Mouse (Mus musculus): ENCODE results near the gene Hadh.

The Hadh gene

DNA sequence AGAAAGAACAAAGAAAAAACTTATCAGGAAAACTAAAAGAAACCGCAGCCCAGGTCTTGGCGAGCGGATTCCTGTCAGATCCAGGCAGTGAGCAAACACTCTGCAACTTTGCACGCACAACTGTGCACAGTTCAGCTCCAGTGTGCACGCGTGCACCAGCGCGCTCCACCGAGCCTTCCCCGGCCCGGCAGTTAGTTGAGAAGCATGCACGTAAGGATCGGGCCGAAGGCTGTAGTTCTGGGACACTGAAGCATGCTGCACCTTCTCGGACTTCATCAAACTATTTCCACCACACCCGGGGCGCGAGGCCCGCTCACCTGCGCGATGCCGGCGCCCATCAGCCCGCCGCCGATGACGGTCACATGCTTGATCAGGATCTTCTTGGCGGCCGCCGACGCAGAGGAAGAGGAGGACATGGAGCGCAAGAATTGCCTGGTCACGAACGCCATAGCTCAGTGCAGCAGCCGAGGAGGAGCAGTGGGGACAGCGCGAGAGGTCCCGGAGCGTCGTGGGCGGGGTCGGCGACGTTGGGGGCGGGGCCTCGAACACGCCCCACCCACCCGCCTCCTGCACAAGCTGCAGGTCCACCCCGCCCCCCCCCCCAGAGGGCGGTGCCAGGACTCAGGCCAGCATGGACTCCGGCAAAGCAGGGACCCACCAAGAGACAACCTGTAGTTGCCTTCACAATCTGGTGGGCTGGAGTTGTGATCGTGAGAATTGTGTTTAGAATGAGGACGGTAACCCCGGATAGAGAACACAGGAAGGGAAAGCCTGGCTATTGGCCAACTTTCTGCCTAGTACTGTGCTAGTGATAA lies at the start of gene Hadh:
Gene Hadh (minus strand): TSS at position 543 of the 815 bp plus-strand sequence.
- DNase-seq (ENCODE audit: low spot score) = peak; percentile 85

DNA sequence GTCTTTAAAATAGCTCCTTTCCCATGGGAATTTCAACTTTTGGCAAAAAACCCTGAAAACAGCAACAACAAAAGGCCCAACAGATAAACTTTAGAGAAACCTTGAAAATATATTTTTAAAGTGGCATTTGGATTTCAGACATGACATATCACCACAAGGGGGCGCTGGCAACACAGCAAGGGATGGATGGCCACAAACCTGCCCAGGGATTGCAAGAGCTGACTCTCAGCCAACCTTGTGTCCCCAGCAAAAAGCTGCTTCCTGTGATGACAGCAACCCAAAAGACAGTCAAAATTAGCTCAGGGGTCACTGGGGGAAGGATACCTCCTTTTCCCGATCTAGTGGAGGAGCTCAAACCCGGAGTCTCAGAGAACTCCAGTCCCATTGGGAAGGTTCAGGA lies 48.3 kb upstream of the Hadh start:
- peak; percentile 88 for DNase-seq (ENCODE audit: low spot score)

DNA sequence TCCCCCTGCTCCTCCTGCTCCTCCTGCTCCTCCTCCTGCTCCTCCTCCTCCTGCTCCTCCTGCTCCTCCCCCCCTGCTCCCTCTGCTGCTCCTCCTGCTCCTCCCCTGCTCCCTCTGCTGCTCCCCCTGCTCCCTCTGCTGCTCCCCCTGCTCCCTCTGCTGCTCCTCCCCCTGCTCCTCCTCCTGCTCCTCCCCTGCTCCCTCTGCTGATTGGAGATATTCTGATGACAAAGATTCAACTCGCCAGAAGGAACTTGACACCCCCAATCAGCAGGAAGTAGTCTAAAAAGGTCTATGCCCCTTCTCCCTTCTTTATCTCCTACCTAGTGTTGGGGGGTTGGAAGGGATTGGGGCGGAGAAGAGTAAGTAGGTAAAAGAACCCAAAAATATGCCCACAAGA lies 46.3 kb upstream of the Hadh start:
- DNase-seq (ENCODE audit: low spot score) = no peak

DNA sequence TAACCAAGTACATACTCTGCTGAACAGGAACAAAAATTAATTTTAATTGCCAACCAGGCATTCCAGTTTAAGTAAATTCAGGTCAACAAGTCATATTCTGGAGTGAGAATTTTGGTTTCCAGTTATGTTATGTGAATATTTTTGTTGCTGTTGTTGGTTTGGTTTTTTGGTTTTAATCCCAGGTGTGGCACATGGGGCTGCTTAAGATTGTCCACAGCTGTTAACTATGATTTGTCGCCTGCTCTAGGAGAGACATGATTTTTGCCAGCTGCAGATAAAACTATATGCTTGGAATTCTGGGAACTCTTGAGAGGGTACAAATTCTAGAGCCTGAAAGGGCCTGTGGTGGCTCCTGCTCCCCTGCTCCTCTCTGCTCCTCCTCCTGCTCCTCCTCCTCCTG lies 45.2 kb upstream of the Hadh start:
- DNase-seq (ENCODE audit: low spot score) = no peak

- peak; percentile 35 for DNase-seq (ENCODE audit: low spot score)
Observed at GRCm38 (mm10) chr3:131315957-131316510, 44.1 kb upstream of the Hadh start.

- no peak for DNase-seq (ENCODE audit: low spot score)
Observed at GRCm38 (mm10) chr3:131312340-131312739, 40.4 kb upstream of the Hadh start.

DNA sequence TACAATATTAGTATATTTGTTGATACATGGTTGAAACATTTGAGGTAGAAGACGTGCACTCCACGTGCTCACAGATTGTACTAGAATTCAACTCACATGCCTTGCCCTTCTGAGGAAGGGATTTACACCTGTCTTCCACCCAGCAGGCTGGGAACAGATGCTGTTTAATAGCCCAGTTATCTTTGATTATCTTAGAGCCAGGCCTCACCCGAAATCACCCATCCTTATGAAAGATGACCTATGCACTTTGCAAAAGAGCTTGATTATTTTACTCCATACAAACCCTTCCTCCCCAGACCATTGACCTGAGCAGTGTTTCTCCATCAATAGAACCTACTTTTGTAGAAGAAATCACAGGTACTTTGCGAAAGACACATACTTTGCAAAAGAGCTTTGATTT lies 38.7 kb upstream of the Hadh start:
- DNase-seq (ENCODE audit: low spot score) = no peak

- DNase-seq (ENCODE audit: low spot score) = no peak
Observed at GRCm38 (mm10) chr3:131307811-131308210, 35.9 kb upstream of the Hadh start.

- no peak for DNase-seq (ENCODE audit: low spot score)
Observed at GRCm38 (mm10) chr3:131306255-131306654, 34.4 kb upstream of the Hadh start.

- DNase-seq (ENCODE audit: low spot score) = no peak
Observed at GRCm38 (mm10) chr3:131303320-131303714, 31.4 kb upstream of the Hadh start.

DNA sequence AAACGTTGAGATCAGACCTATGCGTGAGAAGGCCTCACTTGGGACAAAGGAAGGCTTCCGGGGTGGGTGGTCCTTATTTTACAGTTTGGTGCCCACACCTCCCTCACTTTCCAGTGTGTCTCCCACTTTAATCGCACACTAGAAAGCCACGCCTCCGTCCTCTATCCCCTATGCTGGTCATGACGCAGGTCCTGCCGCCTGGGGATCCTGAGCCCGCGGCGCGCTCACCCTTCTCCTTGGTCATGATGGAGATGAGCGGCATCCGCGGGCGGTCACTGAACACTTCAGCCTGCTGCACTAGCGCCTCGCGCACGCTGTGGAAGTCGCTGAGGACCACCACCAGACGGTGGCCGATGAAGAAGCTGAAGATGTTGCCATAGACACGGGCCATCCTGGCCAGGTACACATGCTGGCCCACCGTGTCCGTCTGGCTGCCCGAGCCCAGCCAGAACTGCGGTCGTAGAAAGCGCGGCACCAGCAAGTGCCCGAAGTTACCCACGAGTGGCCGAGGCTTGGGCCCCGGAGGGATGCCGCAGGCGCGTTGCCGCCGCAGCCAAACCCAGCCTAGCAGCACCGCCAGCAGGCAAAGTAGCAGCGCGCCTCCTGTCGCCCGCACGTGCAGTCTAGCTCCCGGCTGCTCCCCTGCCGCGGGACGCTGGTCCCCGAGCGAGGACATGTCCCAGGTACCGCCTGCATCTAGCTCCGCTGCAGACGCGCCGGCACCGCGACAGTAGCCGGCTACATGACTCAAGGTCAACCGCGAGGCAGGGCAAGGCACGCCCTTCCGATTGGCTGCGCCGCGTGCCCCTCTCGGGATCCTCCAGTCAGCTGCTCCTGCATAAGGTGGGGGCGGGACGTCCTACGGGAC lies 30.8 kb upstream of the Hadh start, which contains the start of gene Cyp2u1:
Gene Cyp2u1 (minus strand): TSS at position 776 of the 868 bp plus-strand sequence.
- peak; percentile 96 for DNase-seq (ENCODE audit: low spot score)

GRCm38 (mm10) chr3:131299908-131300307 lies 28.0 kb upstream of the Hadh start:
- peak; percentile 82 for DNase-seq (ENCODE audit: low spot score)

DNA sequence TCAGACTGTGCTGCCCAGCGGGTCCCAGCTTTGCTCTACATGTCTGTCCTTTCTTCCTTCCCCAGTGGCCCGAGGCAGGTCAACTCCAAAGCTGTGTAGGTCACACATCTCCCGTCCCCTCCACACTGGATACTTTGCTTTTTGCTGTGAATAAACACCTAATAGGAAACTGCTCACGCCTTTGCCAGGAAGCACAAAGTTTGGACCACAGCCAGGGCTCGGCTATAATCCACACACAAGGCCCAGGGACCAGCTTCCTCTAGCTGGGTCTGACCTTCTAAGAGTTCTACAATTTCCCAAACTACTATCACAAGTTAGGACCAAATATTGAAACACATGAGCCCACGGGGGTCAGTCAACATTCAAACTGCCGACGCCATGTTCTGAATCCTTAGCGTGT lies 27.2 kb upstream of the Hadh start:
- no peak for DNase-seq (ENCODE audit: low spot score)

DNA sequence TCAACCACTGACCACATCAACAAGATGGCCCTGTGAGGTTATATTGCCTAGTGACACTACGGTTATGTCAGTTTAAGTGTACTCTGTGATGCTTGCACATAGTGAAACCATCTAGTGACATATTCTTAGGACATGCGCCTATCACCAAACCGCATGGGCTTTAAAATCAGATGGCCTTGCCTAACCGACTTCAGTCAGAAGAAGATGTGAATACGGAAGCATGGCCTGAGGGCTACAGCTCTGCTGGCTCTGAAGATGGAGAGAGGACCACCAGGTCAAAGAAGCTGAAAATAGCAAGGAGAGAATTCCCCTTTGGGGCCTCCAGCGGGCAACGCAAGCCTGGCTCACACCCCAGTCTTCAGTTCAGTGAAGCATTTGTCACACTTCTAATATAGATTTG lies 25.0 kb upstream of the Hadh start:
- no peak for DNase-seq (ENCODE audit: low spot score)

DNA sequence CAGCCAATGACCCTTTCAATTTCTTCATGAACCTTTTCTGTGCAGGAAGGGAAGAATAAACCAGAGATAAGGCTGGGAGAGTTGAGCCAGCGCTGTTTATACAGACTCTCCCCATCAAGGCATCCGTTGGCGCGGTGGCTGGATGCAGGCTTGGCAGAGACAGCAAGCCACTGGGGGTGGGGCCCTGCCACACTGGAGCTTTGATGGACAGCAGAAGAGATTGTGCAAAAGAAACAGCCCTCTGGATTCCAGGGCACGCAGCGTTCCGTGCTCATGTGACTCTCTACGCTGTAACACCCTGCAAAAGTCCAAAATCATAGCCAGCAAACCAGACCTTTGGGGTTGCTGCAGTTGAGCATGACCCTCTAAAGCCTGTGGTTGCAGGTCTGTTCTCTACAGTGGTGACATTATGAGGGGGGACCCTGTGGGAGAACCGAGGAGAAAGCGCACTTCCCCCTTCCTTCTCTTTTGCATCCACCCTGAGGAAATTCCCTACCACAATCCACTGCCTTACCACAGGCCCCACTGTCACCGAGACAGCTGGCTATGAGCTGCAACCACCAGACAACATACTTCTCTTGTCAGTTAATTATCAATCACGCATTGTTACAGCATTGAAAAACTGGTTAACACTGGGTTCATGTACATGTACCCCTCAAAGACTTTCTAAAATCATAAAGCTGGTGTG lies 23.8 kb upstream of the Hadh start:
- no peak for DNase-seq (ENCODE audit: low spot score)

DNA sequence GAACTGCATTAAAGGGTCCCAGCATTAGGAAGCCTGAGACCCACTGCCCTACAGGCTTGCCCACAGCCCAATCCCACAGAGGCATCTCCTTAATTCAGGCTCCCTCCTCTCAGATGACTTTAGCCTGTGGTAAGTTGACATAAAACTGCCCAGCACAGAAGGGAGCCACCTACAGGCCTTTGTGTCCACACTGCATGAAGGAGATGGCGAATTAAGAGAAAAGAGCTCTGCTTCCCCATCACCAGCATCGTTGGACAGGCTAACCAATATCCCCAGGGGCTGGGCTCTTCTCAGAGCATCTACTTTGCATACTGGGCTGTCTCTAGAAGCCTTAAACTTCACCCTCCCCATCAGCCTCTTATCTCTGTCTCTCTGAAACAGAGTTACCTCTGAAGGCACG lies 22.6 kb upstream of the Hadh start:
- DNase-seq (ENCODE audit: low spot score) = no peak

GRCm38 (mm10) chr3:131292959-131293358 lies 21.1 kb upstream of the Hadh start:
- DNase-seq (ENCODE audit: low spot score) = no peak

DNA sequence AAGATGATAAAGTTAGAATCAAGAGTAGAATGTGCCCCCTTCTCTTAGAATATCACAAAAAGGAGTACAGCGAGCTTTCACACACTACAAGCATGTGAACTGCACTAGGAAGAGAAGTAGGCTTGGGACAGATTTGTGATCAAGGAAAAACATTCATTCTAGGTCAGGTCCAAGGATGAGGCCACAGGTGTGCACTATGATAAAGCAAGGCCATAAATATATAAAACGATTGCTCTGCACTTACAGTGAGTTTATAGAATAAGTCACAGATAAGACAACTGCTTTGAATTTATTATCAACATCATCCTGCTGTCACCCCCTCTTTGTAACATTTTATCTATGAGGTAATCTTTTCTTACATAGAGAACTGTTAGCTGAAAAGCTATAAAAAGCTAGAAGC lies 20.4 kb upstream of the Hadh start:
- DNase-seq (ENCODE audit: low spot score) = no peak

DNA sequence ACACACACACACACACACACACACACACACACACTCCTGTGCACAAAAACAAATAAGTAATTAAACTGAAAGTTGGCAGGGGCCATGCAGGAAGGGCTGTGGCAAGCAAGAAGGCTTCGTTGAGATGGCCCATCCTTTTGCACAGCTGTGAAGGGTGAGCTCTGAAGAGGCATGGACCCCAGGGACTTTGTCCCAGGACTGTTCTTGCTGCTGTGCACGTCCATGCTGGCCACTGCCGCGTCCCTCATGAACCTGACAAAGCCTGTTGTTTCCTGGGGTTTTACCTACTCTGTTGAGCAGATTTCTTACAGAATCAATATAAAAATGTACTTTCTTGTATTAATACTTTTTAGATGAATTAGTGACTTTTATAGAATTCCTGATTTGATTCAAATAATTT lies 20.0 kb upstream of the Hadh start:
- DNase-seq (ENCODE audit: low spot score) = no peak

DNA sequence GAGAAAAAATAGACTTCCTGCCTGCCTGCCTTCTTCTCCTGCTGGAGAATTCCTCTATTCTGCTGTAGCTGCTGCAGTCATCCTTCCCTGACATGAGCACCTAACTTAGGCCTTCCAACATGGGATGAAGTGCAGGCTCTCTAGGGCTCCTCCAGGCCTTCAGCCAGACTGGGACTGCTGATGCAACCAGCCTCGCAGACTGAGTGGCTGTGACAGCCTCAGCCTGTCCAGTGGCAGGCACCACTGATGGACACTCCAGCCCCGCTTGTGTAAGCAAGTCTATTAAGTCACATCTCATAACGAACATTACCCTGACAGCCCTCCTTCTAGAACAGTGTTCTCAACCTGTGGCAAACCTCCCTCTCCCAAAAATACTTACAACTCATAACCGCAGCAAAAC lies 2.2 kb upstream of the Hadh start:
- DNase-seq (ENCODE audit: low spot score) = no peak

DNA sequence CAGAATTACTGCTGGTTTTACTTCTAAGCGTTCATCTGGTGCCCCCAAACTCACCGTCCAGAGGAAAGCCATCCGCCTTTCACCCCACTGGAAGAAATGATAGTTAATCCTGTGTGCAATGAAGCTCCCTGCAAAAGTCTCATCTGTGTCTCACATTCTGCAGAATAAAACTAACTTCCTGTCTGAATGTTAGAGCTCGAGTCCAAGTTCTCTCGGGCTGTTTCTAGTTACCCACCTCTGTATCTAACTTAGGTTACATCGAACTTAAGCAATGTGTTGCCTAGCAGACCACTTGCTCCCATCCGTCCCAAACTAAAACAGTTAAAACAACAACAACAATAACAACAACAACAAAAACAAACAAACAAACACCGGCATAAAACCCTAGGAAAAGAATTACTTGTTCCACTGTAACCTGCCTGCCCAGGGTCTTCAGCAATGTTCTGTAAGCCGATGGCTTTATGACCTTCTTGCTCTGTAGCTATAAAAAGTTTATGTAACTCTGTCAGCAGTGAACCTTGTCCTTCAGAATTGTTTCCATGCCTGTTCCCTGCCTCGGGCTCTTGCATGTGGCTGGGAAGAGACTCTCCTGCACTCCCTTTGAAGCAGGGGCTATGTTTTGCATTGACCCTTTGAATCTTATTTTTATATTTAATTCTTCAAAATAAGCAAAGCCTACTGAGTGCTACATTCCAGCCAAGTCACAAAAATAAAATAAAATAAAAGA lies 636 bp upstream of the Hadh start:
- no peak for DNase-seq (ENCODE audit: low spot score)

DNA sequence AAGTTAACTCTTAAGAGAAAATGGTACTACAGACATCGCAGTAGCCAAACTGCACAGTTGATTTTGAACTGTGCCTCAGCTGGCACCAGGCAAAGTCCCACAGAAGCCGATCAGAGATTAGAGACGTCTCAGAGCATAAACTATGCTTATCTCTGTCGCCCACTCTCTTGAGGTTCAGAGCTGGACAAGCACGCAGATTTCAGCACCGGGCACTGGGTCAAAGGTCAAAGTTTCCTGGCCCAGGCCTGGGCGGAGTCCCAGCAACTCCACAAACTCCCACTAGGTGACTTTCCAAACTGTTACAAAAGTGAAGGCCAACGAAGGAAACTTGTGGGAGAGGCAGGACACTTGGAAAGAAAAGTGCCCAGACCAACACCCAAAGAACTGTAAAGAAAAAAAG lies 744 bp downstream of the Hadh start:
- DNase-seq (ENCODE audit: low spot score) = peak; percentile 80
